Comparison of ENCODE assay signal across 16 mouse cellular contexts in the genomic region with DNA sequence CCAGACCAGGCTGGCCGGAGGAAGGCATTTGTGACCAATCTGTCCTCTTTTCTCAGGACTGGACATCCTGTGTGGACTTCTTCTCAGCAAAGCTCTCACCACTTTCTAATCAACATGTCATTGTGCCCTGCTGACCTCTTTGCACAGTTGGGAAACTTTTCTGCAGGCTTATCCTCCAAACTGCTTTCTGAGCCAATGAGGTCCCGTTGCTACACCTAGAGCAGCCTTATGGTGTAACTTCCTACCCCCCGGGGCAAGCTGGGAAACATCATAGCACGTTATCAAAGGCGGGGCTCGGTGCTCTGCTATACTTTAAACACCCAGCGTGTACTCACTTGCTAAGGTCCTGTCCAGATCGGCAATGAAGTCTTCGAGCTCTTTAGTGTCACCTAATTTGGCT. TPM values are rescaled to one million over a fixed set of nuclear protein-coding genes. Genes with fewer than 3 reads are reported as not detected.
DNase-seq lines count a peak whose midpoint lies in the region; ATAC-seq and TF ChIP-seq lines count a peak whose summit lies in the region.
"Had no signal": no experiment of that assay in that cellular context is flagged by ENCODE, and none has a peak within 500 bp of the region (broad histone marks: within the 10 kb centered on the region; RNA-seq: fewer than 3 reads in every experiment).

No protein-coding gene starts in this region.

- H3K36me3 ChIP-seq in hindbrain, postnatal 0 days (ENCODE audit: insufficient read depth, low read length) = no peaks in the 10 kb centered on the region
- no peaks in the 10 kb centered on the region for H3K36me3 ChIP-seq in hindbrain, embryonic 16.5 days (ENCODE audit: control insufficient read depth, insufficient read depth, low read length)
- peaks cover 68% of the 10 kb centered on the region for H3K36me3 ChIP-seq in liver, embryonic 12.5 days

- no peak overlapping the region for H3K4me3 ChIP-seq in hindbrain, postnatal 0 days (ENCODE audit: low read length)
- no peak overlapping the region for H3K4me3 ChIP-seq in hindbrain, embryonic 16.5 days (ENCODE audit: low read length)
- no peak overlapping the region for H3K4me3 ChIP-seq in bone marrow, adult 2 months (replicated peaks; ENCODE audit: control insufficient read depth, low read depth, low read length)
- H3K4me3 ChIP-seq in liver, embryonic 12.5 days = no peak overlapping the region
- H3K4me3 ChIP-seq: erythroblast, embryonic 14.5 days had no signal

- 65% methylated on average over 9 of the region's 9 CpGs for WGBS in hindbrain, postnatal 0 days
- WGBS in hindbrain, embryonic 16.5 days = 68% methylated on average over 9 of the region's 9 CpGs
- WGBS in bone marrow, adult 2 months = 30% methylated on average over 9 of the region's 9 CpGs
- WGBS in liver, embryonic 12.5 days (ENCODE audit: insufficient replicate concordance) = 28% methylated on average over 9 of the region's 9 CpGs

- no peak overlapping the region for H3K4me2 ChIP-seq in hindbrain, postnatal 0 days (ENCODE audit: low read depth, low read length)
- H3K4me2 ChIP-seq in hindbrain, embryonic 16.5 days (ENCODE audit: low read length) = no peak overlapping the region
- peak overlapping the region; percentile 16; the same call in 1 of the 2 replicates for H3K4me2 ChIP-seq in liver, embryonic 12.5 days

- peak overlapping the region; percentile 51; the same call in 1 of the 2 replicates for H3K27ac ChIP-seq in hindbrain, postnatal 0 days
- H3K27ac ChIP-seq in hindbrain, embryonic 16.5 days (ENCODE audit: low read depth, low read length) = no peak overlapping the region
- H3K27ac ChIP-seq in bone marrow, adult 2 months (ENCODE audit: control insufficient read depth, insufficient read depth, low read depth, low read length, poor library complexity) = peak overlapping the region; percentile 17
- H3K27ac ChIP-seq in liver, embryonic 12.5 days = peak overlapping the region; percentile 59
- H3K27ac ChIP-seq: liver, embryonic 14.5 days had no signal

- no peaks in the 10 kb centered on the region for H3K27me3 ChIP-seq in hindbrain, postnatal 0 days (ENCODE audit: insufficient read depth, low read length)
- no peaks in the 10 kb centered on the region for H3K27me3 ChIP-seq in hindbrain, embryonic 16.5 days (replicated peaks; ENCODE audit: control insufficient read depth, insufficient read depth, low read length)
- H3K27me3 ChIP-seq in liver, embryonic 12.5 days (replicated peaks) = no peaks in the 10 kb centered on the region

- DNase-seq in adrenal gland, postnatal 14 days = peak; percentile 67
- DNase-seq in adrenal gland, adult 8-10 months = no peak
- DNase-seq in hindbrain, postnatal 0 days (ENCODE audit: low spot score) = no peak
- DNase-seq in right cerebral cortex, postnatal 25 days = no peak
- DNase-seq: cerebellum, adult 9-10 months; heart, postnatal 14 days; kidney, adult 9 months; layer of hippocampus, adult 9-11 months had no signal

- no peaks in the 10 kb centered on the region for H3K9me3 ChIP-seq in hindbrain, postnatal 0 days (ENCODE audit: low read length)
- no peaks in the 10 kb centered on the region for H3K9me3 ChIP-seq in hindbrain, embryonic 16.5 days (ENCODE audit: control insufficient read depth, low read length)
- H3K9me3 ChIP-seq in liver, embryonic 12.5 days (replicated peaks) = no peaks in the 10 kb centered on the region

- no peak for TF ChIP-seq CTCF in hindbrain, postnatal 0 days (IDR thresholded peaks at IDR 0.05; ENCODE audit: low read depth)
- TF ChIP-seq CTCF in bone marrow, adult 2 months (IDR thresholded peaks at IDR 0.05; ENCODE audit: control insufficient read depth, insufficient read depth, low read length) = no peak

- no peak for TF ChIP-seq POLR2A in bone marrow, adult 2 months (IDR thresholded peaks at IDR 0.05; ENCODE audit: borderline replicate concordance, control insufficient read depth, low read depth, low read length)

- no peak overlapping the region for H3K9ac ChIP-seq in hindbrain, postnatal 0 days (replicated peaks; ENCODE audit: low read length)
- no peak overlapping the region for H3K9ac ChIP-seq in hindbrain, embryonic 16.5 days (ENCODE audit: low read depth, low read length)
- no peak overlapping the region for H3K9ac ChIP-seq in liver, embryonic 12.5 days
- H3K9ac ChIP-seq: liver, embryonic 14.5 days had no signal

- no peak for ATAC-seq in hindbrain, postnatal 0 days
- ATAC-seq in hindbrain, embryonic 16.5 days = no peak
- no peak for ATAC-seq in liver, embryonic 12.5 days
- no peak for ATAC-seq in activated CD4-positive, CD25-positive, alpha-beta regulatory T cell, adult 4 months

- peaks cover 13% of the 10 kb centered on the region for H3K4me1 ChIP-seq in hindbrain, postnatal 0 days (ENCODE audit: insufficient read depth, low read length)
- H3K4me1 ChIP-seq in hindbrain, embryonic 16.5 days (ENCODE audit: control insufficient read depth, insufficient read depth, low read depth, low read length) = peaks cover 16% of the 10 kb centered on the region
- H3K4me1 ChIP-seq in bone marrow, adult 2 months (ENCODE audit: control insufficient read depth, insufficient read depth, low read length) = peaks cover 11% of the 10 kb centered on the region
- H3K4me1 ChIP-seq in liver, embryonic 12.5 days = peaks cover 54% of the 10 kb centered on the region

RNA-seq across cellular contexts. Expression of gene Rgcc, which starts 11.5 kb away (rescaled TPM):
- 172 and 203 TPM in 2 replicates for total RNA-seq in adrenal gland, postnatal 14 days (2021)
- 100 to 1,000 TPM in 3 of 4 experiments, 10 to 100 TPM in 1; 88.1 to 240 (median 162) TPM for total RNA-seq in adrenal gland, adult 8-10 months (2022)
- total RNA-seq in hindbrain, postnatal 0 days (2014; rRNA removed) = 68.6 and 74.4 TPM in 2 replicates
- polyA plus RNA-seq in hindbrain, postnatal 0 days (2015; fragmentation: Nextera tagmentation; extraction: Ambion mirVana) = 43.3 and 55.1 TPM in 2 replicates
- 49.0 and 59.3 TPM in 2 replicates for polyA plus RNA-seq in hindbrain, embryonic 16.5 days (2015; fragmentation: Nextera tagmentation; extraction: Ambion mirVana)
- 53.6 and 73.5 TPM in 2 replicates for polyA plus RNA-seq in bone marrow, adult 2 months (2011; ENCODE audit: insufficient read depth, insufficient read length, low replicate concordance, missing spikeins)
- polyA plus RNA-seq in liver, embryonic 12.5 days (2016; fragmentation: Nextera tagmentation; extraction: Ambion mirVana) = 302 and 307 TPM in 2 replicates
- polyA plus RNA-seq in activated CD4-positive, CD25-positive, alpha-beta regulatory T cell, adult 4 months (2017; shearing (Covaris generic)) = 10 to 100 TPM; 27.5 to 38.3 TPM

RNA-seq across cellular contexts. Expression of gene Zfp957, which starts 42.7 kb away (rescaled TPM):
- total RNA-seq in adrenal gland, postnatal 14 days (2021) = not detected in 2 replicates
- total RNA-seq in adrenal gland, adult 8-10 months (2022) = under 1 TPM in 1 of 4 experiments, not detected in 3; 0.12 TPM
- total RNA-seq in hindbrain, postnatal 0 days (2014; rRNA removed) = not detected in 2 replicates
- not detected in 2 replicates for polyA plus RNA-seq in hindbrain, postnatal 0 days (2015; fragmentation: Nextera tagmentation; extraction: Ambion mirVana)
- not detected in 2 replicates for polyA plus RNA-seq in hindbrain, embryonic 16.5 days (2015; fragmentation: Nextera tagmentation; extraction: Ambion mirVana)
- polyA plus RNA-seq in bone marrow, adult 2 months (2011; ENCODE audit: insufficient read depth, insufficient read length, low replicate concordance, missing spikeins) = not detected in 2 replicates
- polyA plus RNA-seq in liver, embryonic 12.5 days (2016; fragmentation: Nextera tagmentation; extraction: Ambion mirVana) = not detected in 2 replicates
- under 1 TPM in 1 of 2 experiments, not detected in 1; 0.12 TPM for polyA plus RNA-seq in activated CD4-positive, CD25-positive, alpha-beta regulatory T cell, adult 4 months (2017; shearing (Covaris generic))
- total RNA-seq: adrenal gland, postnatal 36 days; heart, postnatal 14 days had no signal
- polyA plus RNA-seq: erythroblast, embryonic 14.5 days; liver, embryonic 14.5 days; urinary bladder, adult 2 months had no signal
